Mouse (Mus musculus) forebrain, postnatal 0 days (tissue): ENCODE measurements at regions not wholly inside any gene's neighbourhood (a gene's known extent, or its start where the extent isn't known, plus 50 kb on each side); places are given as distances from the start of the nearest gene placed in this dataset.

Experiments used
- ATAC-seq: fragments of 200-750 bp; cut with Nextera tagmentation; 2 replicates; pipeline ENCODE4 v1.8.0; 2017; ENCODE audit warnings: mild to moderate bottlenecking, moderate library complexity
- DNase-seq: peaks from one replicate; pipeline ENCODE4 v3.0.0-alpha.2; 2015
- H3K27ac ChIP-seq: fragments of 300-500 bp; sonication (generic); 2 replicates; pipeline ENCODE4 v1.5.1; 2014; ENCODE audit warnings: low read depth, mild to moderate bottlenecking, antibody characterized with exemption, low read length, moderate library complexity, mixed read lengths
- H3K27me3 ChIP-seq: fragments of 300-500 bp; sonication (generic); 2 replicates; pipeline ENCODE4 v1.6.1; 2014; ENCODE audit warnings: mild to moderate bottlenecking, low read length, mixed read lengths; ENCODE audit not compliant: insufficient read depth
- H3K36me3 ChIP-seq: fragments of 300-500 bp; sonication (generic); 2 replicates; pipeline ENCODE4 v1.6.1; 2014; ENCODE audit warnings: mild to moderate bottlenecking, moderate library complexity; ENCODE audit not compliant: insufficient read depth
- H3K4me1 ChIP-seq: fragments of 300-500 bp; sonication (generic); 2 replicates; pipeline ENCODE4 v1.6.1; 2014; ENCODE audit warnings: antibody characterized with exemption; ENCODE audit not compliant: insufficient read depth
- H3K4me2 ChIP-seq: fragments of 300-500 bp; sonication (generic); 2 replicates; pipeline ENCODE4 v1.6.1; 2014; ENCODE audit warnings: low read depth, mild to moderate bottlenecking, moderate library complexity
- H3K4me3 ChIP-seq: fragments of 300-500 bp; sonication (generic); 2 replicates; pipeline ENCODE4 v1.5.1; 2014; ENCODE audit warnings: low read depth, low read length, mixed read lengths
- H3K9ac ChIP-seq: fragments of 300-500 bp; sonication (generic); 2 replicates; pipeline ENCODE4 v1.6.1; 2014; ENCODE audit warnings: mild to moderate bottlenecking
- H3K9me3 ChIP-seq: fragments of 300-500 bp; sonication (generic); 2 replicates; pipeline ENCODE4 v1.6.1; 2016; ENCODE audit warnings: low read length
- CTCF ChIP-seq: sonication (generic); IDR thresholded peaks from 2 replicates; pipeline ENCODE4 v1.5.1; 2016; ENCODE audit warnings: antibody characterized with exemption, control low read depth, low read depth
- WGBS: fragments of 180-500 bp; shearing (Covaris S2); extraction: QIAGEN DNeasy Blood & Tissue Kit; methylation state at CpG from one replicate; pipeline ENCODE4 v1.1.7; 2014; 5-methylcytosine and 5-hydroxymethylcytosine counted together

GRCm38 (mm10) chr13:39011696-39012095 lies 51.0 kb upstream of the Slc35b3 start:
- Histone ChIP-seq H3K4me3 (no peak overlapping the region), H3K27me3 (no peaks in the 10 kb centered on the region), H3K9ac (no peak overlapping the region), H3K4me2 (peak overlapping the region; percentile 22), H3K9me3 (no peaks in the 10 kb centered on the region), H3K36me3 (no peaks in the 10 kb centered on the region), H3K27ac (no peak overlapping the region), H3K4me1 (no peaks in the 10 kb centered on the region)
- ATAC-seq (peak; percentile 94), DNase-seq (peak; percentile 80)
- peak; percentile 79 for TF ChIP-seq CTCF
- 4% methylated on average over 8 of the region's 8 CpGs for WGBS
